Mouse (Mus musculus) spleen, adult 2 months (tissue): Measurements from ENCODE around the gene Efl1. TPM values are rescaled to one million over a fixed set of nuclear protein-coding genes. Genes with fewer than 3 reads are reported as not detected.

Source experiments
- DNase-seq, 2 experiments: peaks; one replicate each; pipeline versions ENCODE4 v3.0.0 to v3.0.0-alpha.2; 2012 to 2021; ENCODE audit warnings: low spot score in 2 of 2, low read depth in 1 of 2
- H3K27ac ChIP-seq: fragments of 200-500 bp; 2 replicates; pipeline ENCODE4 v1.5.1; 2012; ENCODE audit warnings: low read length, inconsistent platforms; ENCODE audit not compliant: insufficient read depth
- H3K27me3 ChIP-seq: fragments of 200-500 bp; 2 replicates; pipeline ENCODE4 v1.6.1; 2012; ENCODE audit warnings: mild to moderate bottlenecking, moderate library complexity, low read length, inconsistent platforms; ENCODE audit not compliant: control insufficient read depth, insufficient read depth
- H3K36me3 ChIP-seq: fragments of 200-500 bp; 2 replicates; pipeline ENCODE4 v1.6.1; 2012; ENCODE audit warnings: mild to moderate bottlenecking, low read length, inconsistent platforms; ENCODE audit not compliant: control insufficient read depth, insufficient read depth
- H3K4me1 ChIP-seq: fragments of 200-500 bp; 2 replicates; pipeline ENCODE4 v1.6.1; 2011; ENCODE audit warnings: inconsistent platforms; ENCODE audit not compliant: control insufficient read depth, insufficient read depth, insufficient read length
- H3K4me3 ChIP-seq: fragments of 200-500 bp; 2 replicates; pipeline ENCODE4 v1.5.1; 2011; ENCODE audit warnings: mild to moderate bottlenecking, inconsistent platforms; ENCODE audit not compliant: insufficient read depth, insufficient read length; ENCODE audit errors: extremely low read depth
- CTCF ChIP-seq: fragments of 200-500 bp; IDR thresholded peaks from 2 replicates; pipeline ENCODE4 v1.5.1; 2011; ENCODE audit warnings: mild to moderate bottlenecking, inconsistent platforms; ENCODE audit not compliant: insufficient read depth, insufficient read length, insufficient replicate concordance; ENCODE audit errors: extremely low read depth
- POLR2A ChIP-seq: fragments of 200-500 bp; IDR thresholded peaks from 2 replicates; pipeline ENCODE4 v1.6.1; 2011; ENCODE audit warnings: low read depth, low read length, inconsistent platforms
- WGBS: fragments of 180-500 bp; shearing (Covaris S2); methylation state at CpG from one replicate; pipeline ENCODE4 v1.1.7; 2018; 5-methylcytosine and 5-hydroxymethylcytosine counted together
- polyA plus RNA-seq: library from polyadenylated mRNA; depleted of rRNA; stranded (reverse); fragments of >200 nt; gene quantifications from 2 replicates; pipeline ENCODE4 v1.2.3, GENCODE M21; 2012; rRNA removed

Gene Efl1
- polyA plus RNA-seq, 1 experiment: 3.0 TPM

DNA sequence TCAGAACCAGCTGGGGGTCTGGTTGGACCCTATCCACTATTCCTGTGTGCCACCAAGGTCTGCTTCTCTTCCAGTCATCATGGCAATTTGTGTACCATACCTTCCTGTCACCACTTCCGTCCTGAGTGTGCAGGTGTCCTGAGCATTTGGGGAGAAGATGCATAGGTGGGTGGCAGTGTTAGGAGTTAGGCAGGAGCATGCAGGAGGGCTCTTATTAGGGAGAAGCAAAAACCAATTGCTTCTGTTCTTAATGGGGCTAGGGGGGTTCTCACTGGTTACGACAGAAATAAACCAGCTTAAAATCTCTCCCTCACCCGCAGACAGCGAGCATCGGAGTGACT is 162.4 kb downstream of the Efl1 start:
- no peaks in the 10 kb centered on the region for H3K36me3 ChIP-seq
- DNase-seq: no peak
- TF ChIP-seq POLR2A: no peak
- no peak for TF ChIP-seq CTCF

DNA sequence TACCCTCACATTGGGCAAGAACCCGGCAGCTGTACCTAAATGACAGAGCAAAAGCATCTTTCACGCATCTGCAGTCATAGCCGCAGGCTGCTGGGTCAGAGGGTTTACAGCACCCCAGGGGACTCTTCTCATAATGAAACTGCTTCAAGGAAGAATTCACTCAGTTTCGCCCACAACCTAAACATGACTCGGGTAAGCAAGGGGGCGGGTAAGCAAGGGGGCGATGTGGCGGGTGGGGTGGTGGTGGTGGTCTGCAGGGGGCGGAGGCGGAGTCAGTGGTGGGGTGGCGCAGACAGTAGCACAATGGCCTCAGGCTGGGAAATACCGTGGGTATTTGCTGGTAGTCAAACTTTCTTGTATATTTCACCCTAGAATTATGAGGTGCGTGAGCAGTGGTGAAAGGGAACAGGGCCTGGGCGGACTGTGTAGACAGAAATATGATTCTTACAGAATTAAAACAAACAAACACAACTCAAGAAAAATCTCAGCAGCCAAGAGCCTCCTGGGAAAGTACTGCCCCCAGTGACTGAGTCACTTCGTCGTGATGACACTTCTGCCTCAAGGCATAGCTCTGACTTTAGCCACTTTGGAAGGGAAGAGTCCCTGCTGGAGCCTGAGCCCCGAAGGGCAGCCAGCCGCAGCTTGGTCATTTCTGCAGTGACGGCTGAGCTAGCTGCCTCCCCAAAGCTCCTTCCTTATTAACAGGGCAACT is 162.9 kb downstream of the Efl1 start:
- Histone ChIP-seq H3K36me3 (no peaks in the 10 kb centered on the region), H3K4me3 (no peak overlapping the region), H3K27ac (no peak overlapping the region), H3K27me3 (no peaks in the 10 kb centered on the region), H3K4me1 (peaks cover 3% of the 10 kb centered on the region; the same call in 1 of the 2 replicates)
- TF ChIP-seq CTCF: no peak
- no peak for TF ChIP-seq POLR2A
- 41% methylated on average over 19 of the region's 19 CpGs for WGBS
- peak; percentile 12 to 15 for DNase-seq

More for the DNA sequence above, 162.4 kb downstream of the Efl1 start:
- H3K4me3 ChIP-seq: no peak overlapping the region
- H3K4me1 ChIP-seq: peaks cover 3% of the 10 kb centered on the region; the same call in 1 of the 2 replicates
- WGBS: 43% methylated on average over 5 of the region's 5 CpGs
- no peaks in the 10 kb centered on the region for H3K27me3 ChIP-seq
- H3K27ac ChIP-seq: no peak overlapping the region

DNA sequence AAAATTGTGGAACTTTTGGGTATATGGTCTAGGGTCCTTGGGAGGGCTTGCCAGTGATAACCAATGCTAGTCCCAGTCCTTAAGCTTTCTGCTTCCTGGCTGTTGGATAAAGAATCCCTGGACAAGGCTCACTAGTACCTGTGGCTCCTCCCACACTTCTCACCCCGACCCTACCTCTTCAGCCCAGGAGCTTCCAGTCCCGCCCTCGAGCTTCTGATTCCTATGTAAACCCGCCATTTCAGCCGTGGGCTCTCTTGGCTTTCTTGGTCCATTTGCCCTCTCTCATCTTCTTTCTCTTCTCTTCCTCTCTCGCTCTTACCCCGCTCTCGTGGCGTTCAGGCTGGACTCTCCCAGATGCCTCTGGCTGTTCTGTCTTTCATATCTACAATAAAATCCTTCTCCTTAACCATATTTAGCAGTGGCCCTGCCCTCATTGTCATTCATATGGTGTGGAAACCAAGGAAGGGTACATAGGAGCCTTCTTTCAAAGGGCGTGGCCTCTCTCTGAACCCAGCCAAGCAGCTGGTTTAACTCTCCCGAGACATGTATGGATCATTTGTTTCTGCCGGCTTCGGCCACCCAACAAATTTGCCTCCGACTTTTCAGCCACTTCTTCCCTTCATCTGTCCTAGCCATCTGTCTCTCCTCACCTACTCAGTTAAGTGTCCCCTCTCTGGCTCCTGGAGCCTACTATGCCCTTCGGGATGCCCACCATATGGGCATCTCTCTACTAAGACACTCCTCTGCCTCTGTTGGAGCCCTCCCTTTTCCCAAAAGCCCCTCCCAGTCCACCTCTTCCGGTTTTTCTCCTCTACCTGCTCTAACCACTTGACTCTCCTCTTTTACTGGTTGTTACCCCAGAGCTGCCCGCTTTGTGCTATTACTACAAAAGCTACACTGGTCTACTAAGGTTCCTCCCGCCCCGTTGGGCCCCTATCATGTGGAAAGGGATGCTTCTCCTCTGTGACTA is 164.1 kb downstream of the Efl1 start:
- no peak for TF ChIP-seq CTCF
- TF ChIP-seq POLR2A: no peak
- H3K4me3 ChIP-seq: no peak overlapping the region
- WGBS: 80% methylated on average over 19 of the region's 19 CpGs
- no peak for DNase-seq
- no peaks in the 10 kb centered on the region for H3K36me3 ChIP-seq
- H3K4me1 ChIP-seq: peaks cover 3% of the 10 kb centered on the region; the same call in 1 of the 2 replicates
- H3K27ac ChIP-seq: no peak overlapping the region
- H3K27me3 ChIP-seq: no peaks in the 10 kb centered on the region

DNA sequence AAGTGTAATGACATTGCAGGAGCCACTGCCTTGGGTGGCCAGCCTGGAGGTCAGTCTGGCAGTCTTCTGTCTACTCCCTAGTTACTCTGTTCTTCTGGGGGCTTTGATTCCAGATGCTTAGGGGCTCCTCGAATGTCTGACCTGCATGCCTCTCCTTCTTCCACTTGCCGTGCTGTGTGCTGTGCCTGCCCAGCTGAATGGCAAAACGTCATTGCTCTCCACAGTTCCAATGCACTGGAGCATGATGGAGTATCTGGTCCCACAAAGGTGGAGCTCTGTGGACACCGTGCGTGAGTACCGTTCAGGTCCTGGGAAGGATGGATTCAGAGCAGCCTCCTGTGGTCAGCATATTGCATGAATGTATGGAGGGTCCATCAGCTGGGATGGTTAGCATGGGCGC is 171.1 kb downstream of the Efl1 start:
- no peaks in the 10 kb centered on the region for H3K27me3 ChIP-seq
- TF ChIP-seq CTCF: no peak
- TF ChIP-seq POLR2A: no peak
- no peak for DNase-seq
- no peaks in the 10 kb centered on the region for H3K4me1 ChIP-seq
- WGBS: 95% methylated on average over 7 of the region's 7 CpGs
- H3K4me3 ChIP-seq: no peak overlapping the region
- H3K27ac ChIP-seq: no peak overlapping the region
- no peaks in the 10 kb centered on the region for H3K36me3 ChIP-seq

DNA sequence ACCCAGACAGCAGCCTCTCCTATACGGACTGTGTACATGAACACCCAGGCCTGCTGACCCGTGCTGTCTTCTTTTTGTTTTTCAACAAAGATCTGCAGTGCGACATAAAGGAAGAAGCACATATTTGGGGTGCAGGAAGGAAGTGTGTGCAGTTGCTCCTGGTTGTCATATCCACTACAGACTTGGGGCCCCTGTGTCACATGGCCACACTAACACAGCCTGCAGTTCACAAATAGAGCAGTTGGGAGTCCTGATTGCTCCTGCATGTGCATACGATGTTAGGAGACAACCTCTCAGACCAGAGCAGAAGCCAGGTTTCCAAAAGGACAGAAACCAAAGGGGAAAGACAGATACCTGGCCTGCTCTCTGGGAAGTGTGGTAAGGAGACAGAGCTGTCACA is 172.2 kb downstream of the Efl1 start:
- Histone ChIP-seq H3K4me1 (no peaks in the 10 kb centered on the region), H3K27me3 (no peaks in the 10 kb centered on the region), H3K4me3 (no peak overlapping the region), H3K36me3 (no peaks in the 10 kb centered on the region), H3K27ac (no peak overlapping the region)
- 18% methylated on average over 4 of the region's 4 CpGs for WGBS
- TF ChIP-seq CTCF: no peak
- TF ChIP-seq POLR2A: no peak
- DNase-seq: no peak

DNA sequence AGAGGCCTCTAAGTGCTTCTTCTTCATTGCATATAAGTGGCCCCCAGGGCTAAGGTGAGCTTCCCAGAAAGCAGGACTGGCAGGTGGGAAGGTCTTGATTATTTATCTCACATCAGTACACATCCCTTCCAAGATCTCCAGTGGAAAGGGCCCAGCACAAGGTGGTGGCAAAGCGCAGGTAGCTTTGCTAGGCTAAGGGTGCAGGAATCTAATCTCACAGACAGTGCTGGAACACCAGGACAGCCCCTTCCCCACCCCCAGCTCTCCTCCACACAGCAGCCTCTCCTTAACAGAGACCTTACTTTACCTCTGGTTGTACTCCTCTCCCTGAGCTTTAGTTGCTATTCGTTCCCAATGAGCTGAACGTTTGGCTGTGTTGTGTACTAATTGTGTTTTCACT is 173.1 kb downstream of the Efl1 start:
- Histone ChIP-seq H3K27me3 (no peaks in the 10 kb centered on the region), H3K4me3 (no peak overlapping the region), H3K4me1 (no peaks in the 10 kb centered on the region), H3K36me3 (no peaks in the 10 kb centered on the region), H3K27ac (no peak overlapping the region)
- TF ChIP-seq CTCF: no peak
- TF ChIP-seq POLR2A: no peak
- no peak for DNase-seq
- 83% methylated on average over 3 of the region's 3 CpGs for WGBS

DNA sequence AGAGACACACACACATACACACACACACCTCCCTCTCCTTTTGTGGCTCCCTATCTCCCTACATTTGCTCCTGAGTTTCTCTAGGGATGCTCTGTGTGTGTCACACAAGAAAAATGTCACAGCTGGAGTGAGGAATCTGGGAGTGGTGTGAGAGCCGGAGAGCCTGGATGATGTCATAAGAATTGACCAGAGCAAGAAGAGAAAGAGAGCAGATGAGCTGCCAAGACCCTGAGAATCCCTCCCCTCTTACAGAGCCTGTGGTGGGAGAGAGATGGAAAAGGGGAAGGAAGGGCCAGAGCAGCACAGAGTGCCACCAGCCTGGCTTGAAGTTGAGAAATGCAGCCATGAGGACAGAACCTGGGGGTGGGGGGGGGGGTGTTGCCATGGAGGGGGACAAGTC is 174.1 kb downstream of the Efl1 start:
- no peak for DNase-seq

More for the DNA sequence above, 174.1 kb downstream of the Efl1 start:
- WGBS: 91% methylated on average over 1 of the region's 1 CpGs
- no peak for TF ChIP-seq CTCF
- no peak for TF ChIP-seq POLR2A
- Histone ChIP-seq H3K4me1 (no peaks in the 10 kb centered on the region), H3K36me3 (no peaks in the 10 kb centered on the region), H3K4me3 (no peak overlapping the region), H3K27ac (no peak overlapping the region), H3K27me3 (no peaks in the 10 kb centered on the region)

Other genes starting within 250 kb of the Efl1 start
- 0.02 and 0.13 TPM in 2 replicates for gene Saxo2, start 86 bp upstream of the Efl1 start, polyA plus RNA-seq
- gene Mex3b, start 218.7 kb downstream of the Efl1 start, polyA plus RNA-seq: 7.3 and 13.0 TPM in 2 replicates